Mouse (Mus musculus) left cerebral cortex, postnatal 25 days (tissue): ENCODE measurements around the gene Trappc5. TPM values are rescaled to one million over a fixed set of nuclear protein-coding genes. Genes with fewer than 3 reads are reported as not detected.

Experiments
- DNase-seq, 2 experiments: peaks; one replicate each; pipeline ENCODE4 v3.0.0; 2022; ENCODE audit warnings: low spot score in 2 of 2, mixed read lengths in 1 of 2
- intact Hi-C: fragments of 180-260 bp; cut with DNase I; formaldehyde crosslinking; loops from one replicate; pipeline ENCODE4 v1.15.1; 2025
- total RNA-seq, 2 experiments: library from RNA; stranded (reverse); gene quantifications; 2 replicates each; pipeline ENCODE4 v1.2.3; 2021

Gene Trappc5
- total RNA-seq: 10 to 100 TPM; 25.7 to 27.1 TPM

- DNase-seq: peak; percentile 95 to 97
- intact Hi-C loops: loop anchor here (1.0 to 5.0 kb wide), 4 partner anchors 46 to 214 kb away; partner anchors contain the start of genes Pet100, Stxbp2 and Xab2
Observed at GRCm38 (mm10) chr8:3676131-3676992, at the start of gene Trappc5. Gene Trappc5 (plus strand): TSS chr8:3676299.

GRCm38 (mm10) chr8:3626971-3627370, 49.1 kb upstream of the Trappc5 start:
- intact Hi-C loops: loop anchor here (1.0 kb wide), 1 partner anchor 45 kb away; the partner anchor contains the start of gene Fcor

GRCm38 (mm10) chr8:3628014-3628413, 48.1 kb upstream of the Trappc5 start:
- peak in 1 of 2 experiments; percentile 52 for DNase-seq
- intact Hi-C loops: no loop called here

More at GRCm38 (mm10) chr8:3626971-3627370, 49.1 kb upstream of the Trappc5 start:
- DNase-seq: no peak

GRCm38 (mm10) chr8:3630647-3631477, 45.2 kb upstream of the Trappc5 start, which contains the start of gene Stxbp2:
Gene Stxbp2 (plus strand): TSS chr8:3630955.
- intact Hi-C loops: loop anchor here (1.0 kb wide), 1 partner anchor 45 kb away; the partner anchor contains the start of gene Trappc5

GRCm38 (mm10) chr8:3631478-3631875, 44.6 kb upstream of the Trappc5 start:
- DNase-seq: no peak
- intact Hi-C loops: no loop called here

More at GRCm38 (mm10) chr8:3630647-3631477, 45.2 kb upstream of the Trappc5 start, which contains the start of gene Stxbp2:
- peak; percentile 67 to 79 for DNase-seq

GRCm38 (mm10) chr8:3645804-3646203, 30.3 kb upstream of the Trappc5 start:
- DNase-seq: peak in 1 of 2 experiments; percentile 12
- intact Hi-C loops: no loop called here

- DNase-seq: no peak
- intact Hi-C loops: no loop called here
Observed at GRCm38 (mm10) chr8:3646824-3647531, 29.1 kb upstream of the Trappc5 start.

GRCm38 (mm10) chr8:3647561-3647960, 28.5 kb upstream of the Trappc5 start:
- DNase-seq: no peak
- intact Hi-C loops: no loop called here

GRCm38 (mm10) chr8:3648268-3648667, 27.8 kb upstream of the Trappc5 start:
- intact Hi-C loops: no loop called here
- no peak for DNase-seq

GRCm38 (mm10) chr8:3648990-3649389, 27.1 kb upstream of the Trappc5 start:
- no peak for DNase-seq
- intact Hi-C loops: no loop called here

GRCm38 (mm10) chr8:3652845-3653244, 23.3 kb upstream of the Trappc5 start:
- no peak for DNase-seq
- intact Hi-C loops: no loop called here

- intact Hi-C loops: no loop called here
Observed at GRCm38 (mm10) chr8:3654726-3655508, 21.2 kb upstream of the Trappc5 start.

GRCm38 (mm10) chr8:3655526-3655925, 20.6 kb upstream of the Trappc5 start, which contains the start of gene Retn:
Gene Retn (plus strand): TSS chr8:3655770.
- intact Hi-C loops: no loop called here
- DNase-seq: no peak

More at GRCm38 (mm10) chr8:3654726-3655508, 21.2 kb upstream of the Trappc5 start:
- DNase-seq: peak; percentile 7 to 24

- DNase-seq: peak; percentile 30 to 66
- intact Hi-C loops: no loop called here
Observed at GRCm38 (mm10) chr8:3656725-3657381, 19.2 kb upstream of the Trappc5 start.

- intact Hi-C loops: no loop called here
- no peak for DNase-seq
Observed at GRCm38 (mm10) chr8:3660889-3661288, 15.2 kb upstream of the Trappc5 start.

- DNase-seq: no peak
- intact Hi-C loops: no loop called here
Observed at GRCm38 (mm10) chr8:3664405-3664804, 11.7 kb upstream of the Trappc5 start.

GRCm38 (mm10) chr8:3665507-3665906, 10.6 kb upstream of the Trappc5 start, which contains the start of gene Mcemp1:
Gene Mcemp1 (plus strand): TSS chr8:3665754.
- intact Hi-C loops: no loop called here

GRCm38 (mm10) chr8:3670388-3670787, 5.7 kb upstream of the Trappc5 start:
- intact Hi-C loops: no loop called here

More at GRCm38 (mm10) chr8:3665507-3665906, 10.6 kb upstream of the Trappc5 start, which contains the start of gene Mcemp1:
- DNase-seq: no peak

More at GRCm38 (mm10) chr8:3670388-3670787, 5.7 kb upstream of the Trappc5 start:
- no peak for DNase-seq
